Mouse (Mus musculus): ENCODE data around the gene Kif17.

DNA sequence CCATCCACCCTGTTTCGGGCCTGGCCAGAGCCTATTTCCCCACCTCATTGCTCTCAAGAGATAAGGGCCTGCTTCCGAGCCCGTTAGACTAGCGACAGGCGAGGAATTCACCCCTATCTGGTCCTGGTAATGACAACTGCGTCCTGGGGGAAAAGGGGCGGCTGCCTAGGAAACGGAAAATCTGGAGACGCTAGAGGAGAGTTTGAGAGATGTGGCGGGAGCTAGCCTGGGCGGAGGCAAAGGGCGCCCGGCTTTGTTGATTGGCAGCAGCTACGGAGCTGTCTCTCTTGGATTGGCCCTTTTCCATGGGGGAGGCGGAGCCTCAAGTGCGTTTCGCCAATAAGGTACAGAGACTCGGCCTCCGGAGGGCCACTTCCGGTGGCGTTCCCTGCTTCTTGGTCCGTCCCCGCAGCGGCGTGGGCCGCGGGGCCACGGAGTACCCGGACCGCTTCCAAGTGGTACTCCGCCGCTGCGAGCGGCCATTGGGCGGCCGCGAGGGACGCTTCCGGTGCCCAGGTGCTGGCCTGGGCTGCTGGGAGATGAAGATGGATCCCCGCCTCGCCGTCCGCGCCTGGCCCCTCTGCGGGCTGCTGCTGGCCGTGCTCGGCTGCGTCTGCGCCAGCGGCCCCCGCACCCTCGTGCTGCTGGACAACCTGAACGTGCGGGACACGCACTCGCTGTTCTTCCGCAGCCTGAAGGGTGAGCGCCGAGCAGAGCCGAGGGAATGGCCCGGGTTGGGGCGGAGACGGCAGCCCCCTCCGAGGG, 54.3 kb downstream of the Kif17 start, which contains the start of gene Ddost:
- no peak for TF ChIP-seq GATA1 (IDR thresholded peaks at IDR 0.05; ENCODE audit: borderline replicate concordance, low read length)
- peak; percentile 52; the same call in 1 of the 2 replicates for TF ChIP-seq FLI1 (IDR thresholded peaks at IDR 0.05; ENCODE audit: low read length)

Data from megakaryocyte, embryonic 14.5 days (primary cell).